Mouse (Mus musculus) cerebellum, adult 2 months (tissue): Measurements from ENCODE around the gene Tamm41. TPM values are rescaled to one million over a fixed set of nuclear protein-coding genes. Genes with fewer than 3 reads are reported as not detected.

Source experiments
- DNase-seq, 2 experiments: peaks; one replicate each; pipeline ENCODE4 v3.0.0; 2021
- H3K27ac ChIP-seq: fragments of 200-500 bp; 2 replicates; pipeline ENCODE4 v1.5.1; 2012; ENCODE audit warnings: low read length, control low read depth, inconsistent platforms; ENCODE audit not compliant: insufficient read depth
- H3K27me3 ChIP-seq: fragments of 200-500 bp; 2 replicates; pipeline ENCODE4 v1.6.1; 2012; ENCODE audit warnings: inconsistent platforms, mild to moderate bottlenecking, low read length, moderate library complexity; ENCODE audit not compliant: control insufficient read depth, insufficient read depth
- H3K4me1 ChIP-seq: fragments of 200-500 bp; 2 replicates; pipeline ENCODE4 v1.6.1; 2011; ENCODE audit warnings: low read length; ENCODE audit not compliant: control insufficient read depth, insufficient read depth
- H3K4me3 ChIP-seq: fragments of 200-500 bp; replicated peaks from 2 replicates; pipeline ENCODE3; 2011; ENCODE audit warnings: mild to moderate bottlenecking, low read depth, low read length, control low read depth; ENCODE audit not compliant: insufficient read depth
- CTCF ChIP-seq: fragments of 200-500 bp; IDR thresholded peaks from 2 replicates; pipeline ENCODE4 v1.5.1; 2011; ENCODE audit warnings: low read depth, mild to moderate bottlenecking, control low read depth, low read length, moderate library complexity, borderline replicate concordance; ENCODE audit not compliant: insufficient read depth
- POLR2A ChIP-seq: fragments of 200-500 bp; IDR thresholded peaks from 2 replicates; pipeline ENCODE4 v1.6.1; 2011; ENCODE audit warnings: low read length, control low read depth, borderline replicate concordance; ENCODE audit not compliant: insufficient read depth
- WGBS: fragments of 180-500 bp; shearing (Covaris S2); methylation state at CpG from one replicate; pipeline ENCODE4 v1.1.7; 2018; 5-methylcytosine and 5-hydroxymethylcytosine counted together
- polyA plus RNA-seq: library from polyadenylated mRNA; depleted of rRNA; stranded (reverse); fragments of >200 nt; gene quantifications from 2 replicates; pipeline ENCODE4 v1.2.3, GENCODE M21; 2012

The Tamm41 gene
- polyA plus RNA-seq, 1 experiment: 32.4 TPM

GRCm38 (mm10) chr6:115013574-115013973 lies 24.1 kb downstream of the Tamm41 start:
- Histone ChIP-seq H3K4me1 (no peaks in the 10 kb centered on the region), H3K27ac (no peak overlapping the region), H3K27me3 (no peaks in the 10 kb centered on the region), H3K4me3 (no peak overlapping the region)
- no peak for TF ChIP-seq CTCF
- no peak for TF ChIP-seq POLR2A
- no peak for DNase-seq
- WGBS: 92% methylated on average over 4 of the region's 4 CpGs

GRCm38 (mm10) chr6:115011792-115012191 lies 25.9 kb downstream of the Tamm41 start:
- TF ChIP-seq POLR2A: no peak
- no peak for TF ChIP-seq CTCF
- H3K4me1 ChIP-seq: no peaks in the 10 kb centered on the region
- no peak overlapping the region for H3K4me3 ChIP-seq
- DNase-seq: no peak
- WGBS: 87% methylated on average over 8 of the region's 8 CpGs
- no peaks in the 10 kb centered on the region for H3K27me3 ChIP-seq
- no peak overlapping the region for H3K27ac ChIP-seq

- DNase-seq: no peak
- TF ChIP-seq POLR2A: no peak
- TF ChIP-seq CTCF: no peak
- H3K27me3 ChIP-seq: no peaks in the 10 kb centered on the region
- no peak overlapping the region for H3K27ac ChIP-seq
- WGBS: 82% methylated on average over 9 of the region's 9 CpGs
- H3K4me3 ChIP-seq: no peak overlapping the region
- H3K4me1 ChIP-seq: peaks cover 4% of the 10 kb centered on the region; the same call in 1 of the 2 replicates
Observed at GRCm38 (mm10) chr6:115010815-115011214, 26.9 kb downstream of the Tamm41 start.

GRCm38 (mm10) chr6:115010304-115010703 lies 27.4 kb downstream of the Tamm41 start:
- Histone ChIP-seq H3K4me1 (peaks cover 9% of the 10 kb centered on the region), H3K27ac (no peak overlapping the region), H3K27me3 (no peaks in the 10 kb centered on the region), H3K4me3 (no peak overlapping the region)
- DNase-seq: no peak
- TF ChIP-seq POLR2A: no peak
- no peak for TF ChIP-seq CTCF
- 84% methylated on average over 9 of the region's 9 CpGs for WGBS

GRCm38 (mm10) chr6:115007728-115008127 lies 29.9 kb downstream of the Tamm41 start:
- H3K4me1 ChIP-seq: peaks cover 16% of the 10 kb centered on the region
- H3K4me3 ChIP-seq: no peak overlapping the region
- no peak for TF ChIP-seq POLR2A
- TF ChIP-seq CTCF: peak; percentile 97
- 31% methylated on average over 5 of the region's 5 CpGs for WGBS
- no peak overlapping the region for H3K27ac ChIP-seq
- no peaks in the 10 kb centered on the region for H3K27me3 ChIP-seq
- peak; percentile 74 to 85 for DNase-seq

GRCm38 (mm10) chr6:115006948-115007347 lies 30.7 kb downstream of the Tamm41 start:
- Histone ChIP-seq H3K27ac (no peak overlapping the region), H3K4me3 (no peak overlapping the region), H3K4me1 (peaks cover 16% of the 10 kb centered on the region), H3K27me3 (no peaks in the 10 kb centered on the region)
- WGBS: 83% methylated on average over 6 of the region's 6 CpGs
- peak in 1 of 2 experiments; percentile 14 for DNase-seq
- no peak for TF ChIP-seq POLR2A
- TF ChIP-seq CTCF: no peak

GRCm38 (mm10) chr6:115006065-115006464 lies 31.6 kb downstream of the Tamm41 start:
- no peak overlapping the region for H3K4me3 ChIP-seq
- no peaks in the 10 kb centered on the region for H3K27me3 ChIP-seq
- DNase-seq: no peak
- 68% methylated on average over 3 of the region's 3 CpGs for WGBS
- H3K27ac ChIP-seq: no peak overlapping the region
- peaks cover 16% of the 10 kb centered on the region for H3K4me1 ChIP-seq
- TF ChIP-seq CTCF (no peak), POLR2A (no peak)

- TF ChIP-seq POLR2A (no peak), CTCF (no peak)
- peak overlapping the region; percentile 72 for H3K27ac ChIP-seq
- no peak overlapping the region for H3K4me3 ChIP-seq
- no peaks in the 10 kb centered on the region for H3K27me3 ChIP-seq
- H3K4me1 ChIP-seq: peaks cover 16% of the 10 kb centered on the region
- 38% methylated on average over 8 of the region's 8 CpGs for WGBS
- DNase-seq: peak; percentile 75 to 88
Observed at GRCm38 (mm10) chr6:115005351-115005890, 32.3 kb downstream of the Tamm41 start.
